Mouse (Mus musculus): Measurements from ENCODE around the gene Tnfsf12.

GRCm38 (mm10) chr11:69654760-69655159 is 40.9 kb downstream of the Tnfsf12 start:
- TF ChIP-seq CTCF (IDR thresholded peaks at IDR 0.05; ENCODE audit: low read depth) (no peak), EP300 (optimal IDR thresholded peaks at IDR 0.05) (no peak)

Data from stomach, postnatal 0 days (tissue).